Mouse (Mus musculus) neural tube, embryonic 14.5 days (tissue): Measurements from ENCODE around the gene Nhsl1. TPM values are rescaled to one million over a fixed set of nuclear protein-coding genes. Genes with fewer than 3 reads are reported as not detected.
A peak's percentile ranks its signal among the peaks of the same experiment; 100 is the strongest.

Experiments
- ATAC-seq: fragments of 200-750 bp; cut with Nextera tagmentation; 2 replicates; pipeline ENCODE4 v1.8.0; 2017; ENCODE audit warnings: low read depth, mild to moderate bottlenecking, moderate TSS enrichment, moderate library complexity
- H3K27ac ChIP-seq: fragments of 300-500 bp; sonication (generic); 2 replicates; pipeline ENCODE4 v1.5.1; 2014; ENCODE audit warnings: low read depth, mild to moderate bottlenecking, control low read depth, low read length, moderate library complexity, mixed read lengths
- H3K27me3 ChIP-seq: fragments of 300-500 bp; sonication (generic); 2 replicates; pipeline ENCODE4 v1.6.1; 2014; ENCODE audit warnings: low read length; ENCODE audit not compliant: control insufficient read depth, insufficient read depth
- H3K36me3 ChIP-seq: fragments of 300-500 bp; sonication (generic); 2 replicates; pipeline ENCODE4 v1.6.1; 2014; ENCODE audit warnings: low read length, mixed read lengths; ENCODE audit not compliant: control insufficient read depth, insufficient read depth
- H3K4me1 ChIP-seq: fragments of 300-500 bp; sonication (generic); 2 replicates; pipeline ENCODE4 v1.6.1; 2014; ENCODE audit warnings: low read length; ENCODE audit not compliant: control insufficient read depth, insufficient read depth
- H3K4me2 ChIP-seq: fragments of 300-500 bp; sonication (generic); 2 replicates; pipeline ENCODE4 v1.6.1; 2014; ENCODE audit warnings: mild to moderate bottlenecking, low read depth, low read length, control low read depth
- H3K4me3 ChIP-seq: fragments of 300-500 bp; sonication (generic); 2 replicates; pipeline ENCODE4 v1.5.1; 2014; ENCODE audit warnings: low read depth, low read length, control low read depth, mixed read lengths
- H3K9ac ChIP-seq: fragments of 300-500 bp; sonication (generic); replicated peaks from 2 replicates; pipeline ENCODE4 v1.6.1; 2014; ENCODE audit warnings: low read depth, mild to moderate bottlenecking, control low read depth, low read length, mixed read lengths
- H3K9me3 ChIP-seq: fragments of 300-500 bp; sonication (generic); 2 replicates; pipeline ENCODE4 v1.6.1; 2016; ENCODE audit warnings: low read length; ENCODE audit not compliant: control insufficient read depth
- WGBS: fragments of 180-500 bp; shearing (Covaris S2); extraction: QIAGEN DNeasy Blood & Tissue Kit; methylation state at CpG from one replicate; pipeline ENCODE4 v1.1.7; 2014; 5-methylcytosine and 5-hydroxymethylcytosine counted together
- polyA plus RNA-seq: library from polyadenylated mRNA; unstranded; fragments of >200 nt; fragmentation: Nextera tagmentation; extraction: Ambion mirVana; gene quantifications from 2 replicates; pipeline ENCODE4 v1.2.1, GENCODE M21; 2014

Nhsl1 gene
- polyA plus RNA-seq, 1 experiment from 2014 or later = 21.0 TPM

DNA sequence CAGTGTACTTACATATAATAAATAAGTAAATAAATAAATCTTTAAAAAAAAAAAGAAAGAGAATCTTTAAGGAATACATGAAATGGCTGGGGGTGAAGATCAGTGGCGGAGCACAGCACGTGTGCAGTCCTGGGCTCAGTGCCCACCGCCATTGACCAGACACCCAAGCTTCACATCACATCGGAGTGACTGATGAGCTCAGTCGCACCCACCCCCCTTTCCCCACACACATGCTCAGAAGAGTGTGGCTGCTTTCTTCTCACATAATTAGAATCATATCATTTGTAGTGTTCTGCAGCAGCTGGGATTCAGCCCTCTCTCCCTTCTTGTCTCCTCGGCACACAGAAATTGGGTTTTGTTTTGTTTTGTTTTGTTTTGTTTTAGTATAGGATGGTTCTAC, 38.4 kb downstream of the Nhsl1 start:
- no peaks in the 10 kb centered on the region for H3K9me3 ChIP-seq
- H3K27me3 ChIP-seq = no peaks in the 10 kb centered on the region
- H3K4me3 ChIP-seq = no peak overlapping the region
- H3K36me3 ChIP-seq = no peaks in the 10 kb centered on the region
- H3K4me2 ChIP-seq = no peak overlapping the region
- H3K4me1 ChIP-seq = no peaks in the 10 kb centered on the region
- H3K27ac ChIP-seq = no peak overlapping the region
- no peak for ATAC-seq
- H3K9ac ChIP-seq = no peak overlapping the region
- 53% methylated on average over 6 of the region's 6 CpGs for WGBS

- Histone ChIP-seq H3K4me3 (no peak overlapping the region), H3K4me2 (no peak overlapping the region), H3K27ac (no peak overlapping the region), H3K36me3 (no peaks in the 10 kb centered on the region), H3K9me3 (no peaks in the 10 kb centered on the region), H3K9ac (no peak overlapping the region), H3K27me3 (no peaks in the 10 kb centered on the region), H3K4me1 (no peaks in the 10 kb centered on the region)
- WGBS = 73% methylated on average over 5 of the region's 5 CpGs
- ATAC-seq = no peak
Observed at GRCm38 (mm10) chr10:18358461-18358860, 39.7 kb downstream of the Nhsl1 start.

DNA sequence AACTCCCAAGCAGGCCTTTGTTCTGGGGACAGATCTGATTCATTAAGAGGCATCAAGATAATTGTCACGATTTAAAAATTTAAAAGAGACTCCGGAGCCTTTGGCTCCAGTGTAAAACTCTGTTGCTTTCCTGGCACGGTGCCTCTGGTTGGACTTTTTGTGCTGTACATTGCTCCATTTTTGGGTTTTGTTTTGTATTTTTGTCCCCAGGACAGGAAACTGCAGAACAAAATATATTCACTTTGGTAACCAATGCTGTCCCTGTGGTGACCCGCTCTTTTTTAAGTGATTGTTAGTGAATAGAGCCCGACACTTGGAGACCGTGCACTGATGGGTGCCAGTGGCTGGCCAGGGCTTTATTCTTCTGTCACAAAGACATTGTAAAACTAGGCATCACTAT, 41.4 kb downstream of the Nhsl1 start:
- Histone ChIP-seq H3K27me3 (no peaks in the 10 kb centered on the region), H3K9ac (no peak overlapping the region), H3K36me3 (no peaks in the 10 kb centered on the region), H3K4me3 (no peak overlapping the region), H3K4me2 (no peak overlapping the region), H3K4me1 (no peaks in the 10 kb centered on the region), H3K27ac (no peak overlapping the region), H3K9me3 (no peaks in the 10 kb centered on the region)
- ATAC-seq = peak; percentile 59; the same call in 1 of the 2 replicates
- 53% methylated on average over 6 of the region's 6 CpGs for WGBS

- no peak overlapping the region for H3K4me3 ChIP-seq
- no peaks in the 10 kb centered on the region for H3K36me3 ChIP-seq
- H3K27me3 ChIP-seq = no peaks in the 10 kb centered on the region
- no peak overlapping the region for H3K4me2 ChIP-seq
- no peaks in the 10 kb centered on the region for H3K9me3 ChIP-seq
- WGBS = 95% methylated on average over 6 of the region's 6 CpGs
- no peak overlapping the region for H3K27ac ChIP-seq
- ATAC-seq = no peak
- H3K4me1 ChIP-seq = no peaks in the 10 kb centered on the region
- H3K9ac ChIP-seq = no peak overlapping the region
Observed at GRCm38 (mm10) chr10:18365432-18365831, 46.6 kb downstream of the Nhsl1 start.

- H3K9ac ChIP-seq = no peak overlapping the region
- H3K4me1 ChIP-seq = 0 out of 2 replicates have a peak, but pooled peaks cover 2% of the 10 kb centered on the region
- no peak overlapping the region for H3K4me3 ChIP-seq
- no peak overlapping the region for H3K4me2 ChIP-seq
- ATAC-seq = no peak
- no peaks in the 10 kb centered on the region for H3K36me3 ChIP-seq
- H3K27me3 ChIP-seq = no peaks in the 10 kb centered on the region
- WGBS = 68% methylated on average over 7 of the region's 7 CpGs
- no peaks in the 10 kb centered on the region for H3K9me3 ChIP-seq
- H3K27ac ChIP-seq = no peak overlapping the region
Observed at GRCm38 (mm10) chr10:18366697-18367096, 47.9 kb downstream of the Nhsl1 start.

DNA sequence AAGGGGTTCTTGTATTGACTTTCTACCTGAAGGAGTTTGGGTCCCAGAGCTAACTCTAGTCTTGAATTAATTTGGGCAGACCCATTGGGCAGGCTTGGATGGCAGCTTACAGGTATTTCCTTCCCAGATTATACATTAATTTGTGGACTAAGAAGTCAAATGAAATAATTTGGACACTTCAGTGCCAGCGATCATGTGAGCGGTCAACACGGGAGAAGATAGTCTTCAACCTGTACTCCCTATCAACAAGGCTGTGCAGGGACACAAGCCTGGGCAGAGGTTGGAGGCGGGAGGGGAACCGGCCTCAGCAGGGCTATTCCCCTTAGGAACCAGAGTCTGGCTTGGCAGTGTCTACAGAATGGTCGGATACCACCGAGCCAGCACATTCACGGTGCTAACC, 49.3 kb downstream of the Nhsl1 start:
- Histone ChIP-seq H3K9me3 (no peaks in the 10 kb centered on the region), H3K4me1 (0 out of 2 replicates have a peak, but pooled peaks cover 3% of the 10 kb centered on the region), H3K9ac (no peak overlapping the region), H3K4me3 (no peak overlapping the region), H3K36me3 (no peaks in the 10 kb centered on the region), H3K27me3 (no peaks in the 10 kb centered on the region), H3K4me2 (no peak overlapping the region), H3K27ac (no peak overlapping the region)
- no peak for ATAC-seq
- WGBS = 96% methylated on average over 8 of the region's 8 CpGs

- H3K27ac ChIP-seq = no peak overlapping the region
Observed at GRCm38 (mm10) chr10:18370475-18371286, 51.9 kb downstream of the Nhsl1 start.

DNA sequence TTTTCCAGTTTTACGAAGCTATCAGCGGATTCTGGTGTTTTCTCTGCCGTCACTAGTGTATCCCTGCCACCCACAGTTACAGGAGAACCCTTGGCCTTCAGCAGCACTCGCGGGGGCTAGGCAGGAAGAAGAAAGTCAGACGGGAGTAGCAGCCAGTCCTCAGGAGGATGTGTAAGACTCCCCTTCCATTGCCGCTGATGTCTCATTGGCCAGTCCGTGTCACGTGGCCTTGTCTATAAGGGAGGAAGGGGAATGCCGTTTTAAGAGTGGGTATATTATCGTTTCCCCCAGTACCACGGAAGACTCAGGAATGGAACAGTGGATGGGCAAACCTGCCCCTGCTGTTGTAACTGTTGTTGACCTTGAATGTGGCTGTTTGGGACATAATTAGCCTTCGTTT, 53.1 kb downstream of the Nhsl1 start:
- Histone ChIP-seq H3K27ac (no peak overlapping the region), H3K27me3 (no peaks in the 10 kb centered on the region), H3K4me3 (peak overlapping the region; percentile 20; the same call in 1 of the 2 replicates), H3K9ac (0 out of 2 replicates have a peak overlapping the region, but pooled peaks have one; percentile 16), H3K36me3 (no peaks in the 10 kb centered on the region), H3K4me2 (peak overlapping the region; percentile 34; the same call in 1 of the 2 replicates), H3K4me1 (0 out of 2 replicates have a peak, but pooled peaks cover 3% of the 10 kb centered on the region), H3K9me3 (no peaks in the 10 kb centered on the region)
- WGBS = 39% methylated on average over 13 of the region's 13 CpGs
- peak; percentile 86 for ATAC-seq

More at GRCm38 (mm10) chr10:18370475-18371286, 51.9 kb downstream of the Nhsl1 start:
- no peak overlapping the region for H3K4me2 ChIP-seq
- 0 out of 2 replicates have a peak, but pooled peaks cover 3% of the 10 kb centered on the region for H3K4me1 ChIP-seq
- no peaks in the 10 kb centered on the region for H3K27me3 ChIP-seq
- H3K9me3 ChIP-seq = no peaks in the 10 kb centered on the region
- peak; percentile 26; the same call in 1 of the 2 replicates for ATAC-seq
- no peaks in the 10 kb centered on the region for H3K36me3 ChIP-seq
- 41% methylated on average over 17 of the region's 17 CpGs for WGBS
- no peak overlapping the region for H3K4me3 ChIP-seq
- no peak overlapping the region for H3K9ac ChIP-seq

GRCm38 (mm10) chr10:18375301-18375700, 56.5 kb downstream of the Nhsl1 start:
- Histone ChIP-seq H3K36me3 (no peaks in the 10 kb centered on the region), H3K4me3 (no peak overlapping the region), H3K4me1 (0 out of 2 replicates have a peak, but pooled peaks cover 3% of the 10 kb centered on the region), H3K4me2 (no peak overlapping the region), H3K9me3 (no peaks in the 10 kb centered on the region), H3K27me3 (no peaks in the 10 kb centered on the region), H3K27ac (0 out of 2 replicates have a peak overlapping the region, but pooled peaks have one; percentile 35), H3K9ac (no peak overlapping the region)
- no peak for ATAC-seq
- WGBS = 19% methylated on average over 3 of the region's 3 CpGs
